Mouse (Mus musculus) liver, embryonic 12.5 days (tissue): Measurements from ENCODE around the gene Nav3. TPM values are rescaled to one million over a fixed set of nuclear protein-coding genes. Genes with fewer than 3 reads are reported as not detected.

ENCODE experiments used
- ATAC-seq: fragments of 200-750 bp; cut with Nextera tagmentation; 2 replicates; pipeline ENCODE4 v1.8.0; 2017; ENCODE audit warnings: moderate number of reproducible peaks, mild to moderate bottlenecking, moderate library complexity
- H3K27ac ChIP-seq: fragments of 300-500 bp; sonication (generic); 2 replicates; pipeline ENCODE4 v1.5.1; 2016; ENCODE audit warnings: mild to moderate bottlenecking
- H3K27me3 ChIP-seq: fragments of 300-500 bp; sonication (generic); replicated peaks from 2 replicates; pipeline ENCODE4 v1.6.1; 2016; ENCODE audit warnings: mild to moderate bottlenecking, moderate library complexity
- H3K36me3 ChIP-seq: fragments of 300-500 bp; sonication (generic); 2 replicates; pipeline ENCODE4 v1.6.1; 2016; ENCODE audit warnings: mild to moderate bottlenecking, moderate library complexity
- H3K4me1 ChIP-seq: fragments of 300-500 bp; sonication (generic); 2 replicates; pipeline ENCODE4 v1.6.1; 2016
- H3K4me2 ChIP-seq: fragments of 300-500 bp; sonication (generic); 2 replicates; pipeline ENCODE4 v1.6.1; 2016; ENCODE audit warnings: mild to moderate bottlenecking, moderate library complexity
- H3K4me3 ChIP-seq: fragments of 300-500 bp; sonication (generic); 2 replicates; pipeline ENCODE4 v1.5.1; 2016; ENCODE audit warnings: mild to moderate bottlenecking, moderate library complexity
- H3K9ac ChIP-seq: fragments of 300-500 bp; sonication (generic); 2 replicates; pipeline ENCODE4 v1.6.1; 2016; ENCODE audit warnings: mild to moderate bottlenecking, moderate library complexity
- H3K9me3 ChIP-seq: fragments of 300-500 bp; sonication (generic); replicated peaks from 2 replicates; pipeline ENCODE4 v1.6.1; 2016; ENCODE audit warnings: mild to moderate bottlenecking, moderate library complexity
- WGBS: fragments of 180-500 bp; shearing (Covaris S2); methylation state at CpG from one replicate; pipeline ENCODE4 v1.1.7; 2016; ENCODE audit not compliant: insufficient replicate concordance; 5-methylcytosine and 5-hydroxymethylcytosine counted together
- polyA plus RNA-seq: library from polyadenylated mRNA; unstranded; fragments of >200 nt; fragmentation: Nextera tagmentation; extraction: Ambion mirVana; gene quantifications from 2 replicates; pipeline ENCODE4 v1.2.1, GENCODE M21; 2016

The Nav3 gene
- polyA plus RNA-seq, 1 experiment from 2014 or later = 0.13 TPM

- no peaks in the 10 kb centered on the region for H3K9me3 ChIP-seq
- whole genome bisulfite sequencing = 37% methylated on average over 3 of the region's 3 CpGs
- H3K9ac ChIP-seq = no peak overlapping the region
- no peak overlapping the region for H3K4me3 ChIP-seq
- no peak overlapping the region for H3K27ac ChIP-seq
- H3K36me3 ChIP-seq = no peaks in the 10 kb centered on the region
- no peak overlapping the region for H3K4me2 ChIP-seq
- no peaks in the 10 kb centered on the region for H3K27me3 ChIP-seq
- no peak for ATAC-seq
- no peaks in the 10 kb centered on the region for H3K4me1 ChIP-seq
These were observed 709.1 kb downstream of the Nav3 start for GRCm38 (mm10) chr10:109746901-109747300.

- no peaks in the 10 kb centered on the region for H3K27me3 ChIP-seq
- WGBS = 69% methylated on average over 2 of the region's 2 CpGs
These were observed 714.3 kb downstream of the Nav3 start for GRCm38 (mm10) chr10:109741664-109742063.

GRCm38 (mm10) chr10:109740326-109740725 lies 715.7 kb downstream of the Nav3 start:
- ATAC-seq = no peak
- no peaks in the 10 kb centered on the region for H3K9me3 ChIP-seq
- no peak overlapping the region for H3K4me2 ChIP-seq
- no peaks in the 10 kb centered on the region for H3K4me1 ChIP-seq
- WGBS = 49% methylated on average over 3 of the region's 3 CpGs
- H3K9ac ChIP-seq = no peak overlapping the region
- H3K36me3 ChIP-seq = no peaks in the 10 kb centered on the region
- no peak overlapping the region for H3K4me3 ChIP-seq
- H3K27me3 ChIP-seq = no peaks in the 10 kb centered on the region
- no peak overlapping the region for H3K27ac ChIP-seq

More at GRCm38 (mm10) chr10:109741664-109742063, 714.3 kb downstream of the Nav3 start:
- H3K9me3 ChIP-seq = no peaks in the 10 kb centered on the region
- H3K27ac ChIP-seq = no peak overlapping the region
- no peak for ATAC-seq
- H3K36me3 ChIP-seq = no peaks in the 10 kb centered on the region
- H3K9ac ChIP-seq = no peak overlapping the region
- no peak overlapping the region for H3K4me3 ChIP-seq
- no peak overlapping the region for H3K4me2 ChIP-seq
- no peaks in the 10 kb centered on the region for H3K4me1 ChIP-seq

- no peak overlapping the region for H3K9ac ChIP-seq
- H3K4me3 ChIP-seq = no peak overlapping the region
- WGBS = 70% methylated on average over 5 of the region's 5 CpGs
- no peaks in the 10 kb centered on the region for H3K9me3 ChIP-seq
- no peak overlapping the region for H3K27ac ChIP-seq
- no peaks in the 10 kb centered on the region for H3K4me1 ChIP-seq
- no peak overlapping the region for H3K4me2 ChIP-seq
- H3K27me3 ChIP-seq = no peaks in the 10 kb centered on the region
- no peak for ATAC-seq
- H3K36me3 ChIP-seq = no peaks in the 10 kb centered on the region
These were observed 732.4 kb downstream of the Nav3 start for GRCm38 (mm10) chr10:109723646-109724045.

- no peaks in the 10 kb centered on the region for H3K4me1 ChIP-seq
- no peak overlapping the region for H3K9ac ChIP-seq
- H3K9me3 ChIP-seq = no peaks in the 10 kb centered on the region
- H3K27me3 ChIP-seq = no peaks in the 10 kb centered on the region
- no peak overlapping the region for H3K4me2 ChIP-seq
- ATAC-seq = no peak
- H3K27ac ChIP-seq = no peak overlapping the region
- no peaks in the 10 kb centered on the region for H3K36me3 ChIP-seq
- WGBS = 84% methylated on average over 2 of the region's 2 CpGs
- no peak overlapping the region for H3K4me3 ChIP-seq
These were observed 737.2 kb downstream of the Nav3 start for GRCm38 (mm10) chr10:109718808-109719207.

- 79% methylated on average over 5 of the region's 5 CpGs for WGBS
- no peaks in the 10 kb centered on the region for H3K9me3 ChIP-seq
- no peak overlapping the region for H3K27ac ChIP-seq
- H3K36me3 ChIP-seq = no peaks in the 10 kb centered on the region
- no peak overlapping the region for H3K4me2 ChIP-seq
- H3K4me1 ChIP-seq = no peaks in the 10 kb centered on the region
- no peak overlapping the region for H3K4me3 ChIP-seq
- no peaks in the 10 kb centered on the region for H3K27me3 ChIP-seq
- ATAC-seq = no peak
- H3K9ac ChIP-seq = no peak overlapping the region
These were observed 737.6 kb downstream of the Nav3 start for GRCm38 (mm10) chr10:109718390-109718789.

GRCm38 (mm10) chr10:109713001-109713400 lies 743.0 kb downstream of the Nav3 start:
- WGBS = 40% methylated on average over 5 of the region's 5 CpGs
- no peak overlapping the region for H3K4me2 ChIP-seq
- no peaks in the 10 kb centered on the region for H3K9me3 ChIP-seq
- H3K9ac ChIP-seq = no peak overlapping the region
- no peak for ATAC-seq
- H3K27ac ChIP-seq = no peak overlapping the region
- no peak overlapping the region for H3K4me3 ChIP-seq
- H3K36me3 ChIP-seq = no peaks in the 10 kb centered on the region
- H3K4me1 ChIP-seq = no peaks in the 10 kb centered on the region
- H3K27me3 ChIP-seq = no peaks in the 10 kb centered on the region

- H3K27me3 ChIP-seq = no peaks in the 10 kb centered on the region
- no peak overlapping the region for H3K9ac ChIP-seq
- H3K27ac ChIP-seq = no peak overlapping the region
- H3K4me3 ChIP-seq = no peak overlapping the region
- no peaks in the 10 kb centered on the region for H3K36me3 ChIP-seq
- 46% methylated on average over 3 of the region's 3 CpGs for WGBS
- H3K9me3 ChIP-seq = no peaks in the 10 kb centered on the region
- ATAC-seq = no peak
- H3K4me2 ChIP-seq = no peak overlapping the region
- no peaks in the 10 kb centered on the region for H3K4me1 ChIP-seq
These were observed 756.2 kb downstream of the Nav3 start for GRCm38 (mm10) chr10:109699771-109700335.

GRCm38 (mm10) chr10:109690564-109690963 lies 765.4 kb downstream of the Nav3 start:
- no peaks in the 10 kb centered on the region for H3K27me3 ChIP-seq
- H3K4me1 ChIP-seq = no peaks in the 10 kb centered on the region
- WGBS = 68% methylated on average over 3 of the region's 3 CpGs
- H3K9ac ChIP-seq = no peak overlapping the region
- no peak for ATAC-seq
- H3K36me3 ChIP-seq = no peaks in the 10 kb centered on the region
- H3K4me3 ChIP-seq = no peak overlapping the region
- no peak overlapping the region for H3K4me2 ChIP-seq
- no peak overlapping the region for H3K27ac ChIP-seq
- H3K9me3 ChIP-seq = no peaks in the 10 kb centered on the region

- Histone ChIP-seq H3K27me3 (no peaks in the 10 kb centered on the region), H3K9me3 (no peaks in the 10 kb centered on the region), H3K36me3 (no peaks in the 10 kb centered on the region), H3K4me2 (no peak overlapping the region), H3K9ac (no peak overlapping the region), H3K4me3 (no peak overlapping the region), H3K27ac (no peak overlapping the region), H3K4me1 (no peaks in the 10 kb centered on the region)
- WGBS = 45% methylated on average over 27 of the region's 27 CpGs
- ATAC-seq = no peak
These were observed 771.6 kb downstream of the Nav3 start for GRCm38 (mm10) chr10:109684109-109685056.

- H3K4me2 ChIP-seq = no peak overlapping the region
- no peak overlapping the region for H3K4me3 ChIP-seq
- no peaks in the 10 kb centered on the region for H3K36me3 ChIP-seq
- ATAC-seq = no peak
- no peak overlapping the region for H3K9ac ChIP-seq
- no peaks in the 10 kb centered on the region for H3K4me1 ChIP-seq
- H3K9me3 ChIP-seq = no peaks in the 10 kb centered on the region
- WGBS = 57% methylated on average over 2 of the region's 2 CpGs
- no peak overlapping the region for H3K27ac ChIP-seq
- H3K27me3 ChIP-seq = no peaks in the 10 kb centered on the region
These were observed 783.1 kb downstream of the Nav3 start for GRCm38 (mm10) chr10:109672896-109673295.

- H3K9ac ChIP-seq = no peak overlapping the region
- H3K36me3 ChIP-seq = no peaks in the 10 kb centered on the region
- H3K4me1 ChIP-seq = no peaks in the 10 kb centered on the region
- WGBS = 66% methylated on average over 4 of the region's 4 CpGs
- no peaks in the 10 kb centered on the region for H3K27me3 ChIP-seq
- no peak for ATAC-seq
- H3K9me3 ChIP-seq = no peaks in the 10 kb centered on the region
- H3K27ac ChIP-seq = no peak overlapping the region
- no peak overlapping the region for H3K4me3 ChIP-seq
- no peak overlapping the region for H3K4me2 ChIP-seq
These were observed 788.6 kb downstream of the Nav3 start for GRCm38 (mm10) chr10:109667453-109667852.
